Mouse (Mus musculus): ENCODE results near the gene Cym. TPM values are rescaled to one million over a fixed set of nuclear protein-coding genes. Genes with fewer than 3 reads are reported as not detected.
A peak's percentile ranks its signal among the peaks of the same experiment; 100 is the strongest.

The Cym gene
- polyA plus RNA-seq, 1 experiment from 2014 or later = 0.35 TPM

- Histone ChIP-seq H3K9ac (no peak overlapping the region), H3K4me2 (no peak overlapping the region), H3K27me3 (no peaks in the 10 kb centered on the region), H3K36me3 (ENCODE audit: poor library complexity, severe bottlenecking) (no peaks in the 10 kb centered on the region), H3K4me3 (no peak overlapping the region), H3K27ac (no peak overlapping the region), H3K4me1 (peaks cover 5% of the 10 kb centered on the region; the same call in 1 of the 2 replicates), H3K9me3 (replicated peaks) (no peaks in the 10 kb centered on the region)
- 75% methylated on average over 4 of the region's 4 CpGs for WGBS
- no peak for ATAC-seq
Observed at GRCm38 (mm10) chr3:107187022-107187421, 34.5 kb downstream of the Cym start.

DNA sequence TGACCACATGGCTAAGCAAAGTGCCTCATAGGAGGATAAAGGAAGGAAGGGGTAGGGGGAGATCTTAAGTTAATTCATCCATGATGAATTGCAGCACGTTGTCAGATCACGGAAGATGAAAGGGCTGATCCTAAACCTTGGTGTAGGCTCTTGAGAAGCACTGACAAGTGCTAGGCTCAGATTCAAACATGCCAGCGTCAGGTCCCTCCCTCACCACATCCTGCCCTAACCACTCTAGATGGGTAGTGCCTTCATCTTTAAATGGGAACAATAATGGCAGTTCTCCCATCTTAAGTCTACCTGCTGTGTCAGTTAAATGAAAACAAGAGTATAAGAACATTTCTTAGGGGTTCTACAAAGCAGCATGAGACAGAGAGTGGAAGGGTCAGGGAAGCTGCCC is 35.9 kb downstream of the Cym start:
- no peak overlapping the region for H3K4me3 ChIP-seq
- no peaks in the 10 kb centered on the region for H3K9me3 ChIP-seq (replicated peaks)
- no peak overlapping the region for H3K4me2 ChIP-seq
- no peaks in the 10 kb centered on the region for H3K36me3 ChIP-seq (ENCODE audit: poor library complexity, severe bottlenecking)
- H3K9ac ChIP-seq = no peak overlapping the region
- 80% methylated on average over 3 of the region's 3 CpGs for WGBS
- ATAC-seq = no peak
- peaks cover 3% of the 10 kb centered on the region; the same call in 1 of the 2 replicates for H3K4me1 ChIP-seq
- H3K27me3 ChIP-seq = no peaks in the 10 kb centered on the region
- no peak overlapping the region for H3K27ac ChIP-seq

GRCm38 (mm10) chr3:107183178-107183577 is 38.4 kb downstream of the Cym start:
- Histone ChIP-seq H3K36me3 (ENCODE audit: poor library complexity, severe bottlenecking) (no peaks in the 10 kb centered on the region), H3K9ac (no peak overlapping the region), H3K27me3 (no peaks in the 10 kb centered on the region), H3K27ac (no peak overlapping the region), H3K4me2 (no peak overlapping the region), H3K4me1 (no peaks in the 10 kb centered on the region), H3K9me3 (replicated peaks) (no peaks in the 10 kb centered on the region), H3K4me3 (no peak overlapping the region)
- no peak for ATAC-seq
- 85% methylated on average over 3 of the region's 3 CpGs for WGBS

DNA sequence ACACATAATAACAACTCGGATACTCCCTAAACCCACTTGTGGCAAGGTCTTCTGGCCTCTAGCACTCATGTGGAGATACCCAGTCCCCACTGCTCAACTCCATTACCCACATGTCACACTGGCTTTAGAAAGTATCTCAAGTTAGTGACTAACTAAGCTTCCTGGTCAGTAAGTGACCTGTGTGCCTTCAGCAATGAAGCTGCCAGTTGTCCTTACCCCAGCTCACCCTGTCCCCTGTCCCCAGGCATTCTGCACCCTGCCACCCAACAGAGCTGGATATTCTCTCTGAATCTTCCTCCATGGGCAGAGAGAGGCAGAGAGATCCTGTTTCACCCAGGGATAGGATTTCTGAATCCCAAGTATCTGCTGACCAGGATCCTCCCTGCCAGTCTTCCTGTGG is 38.8 kb downstream of the Cym start, which contains the start of gene Kcna10:
Kcna10 (plus strand) TSS at position 301 of the 400 bp plus-strand sequence.
- Histone ChIP-seq H3K36me3 (ENCODE audit: poor library complexity, severe bottlenecking) (no peaks in the 10 kb centered on the region), H3K9ac (no peak within 1 kb of the TSS), H3K27me3 (no peaks in the 10 kb centered on the region), H3K4me2 (no peak within 1 kb of the TSS), H3K4me1 (no peaks in the 10 kb centered on the region), H3K27ac (no peak within 1 kb of the TSS), H3K4me3 (no peak within 1 kb of the TSS), H3K9me3 (replicated peaks) (no peaks in the 10 kb centered on the region)
- no peak for ATAC-seq
- WGBS = 83% methylated on average over 1 of the region's 1 CpGs

DNA sequence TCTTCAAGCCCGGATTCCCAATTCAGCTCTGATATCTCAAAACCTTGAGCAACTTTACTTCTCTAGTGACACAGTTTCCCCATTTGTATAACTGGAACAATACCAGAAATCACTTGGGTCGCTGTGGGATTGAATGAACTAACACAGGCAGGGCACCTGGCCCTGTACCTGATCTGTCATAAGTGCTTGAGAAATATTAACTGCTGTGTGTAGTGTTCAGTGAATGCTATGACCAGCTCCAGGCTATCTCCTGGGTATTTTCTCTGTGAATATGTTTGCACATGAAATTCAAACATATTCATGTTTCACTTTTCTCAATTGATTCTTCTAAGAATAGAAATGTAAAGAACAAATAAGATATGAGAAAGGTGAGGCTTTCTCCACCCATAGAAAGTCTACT is 40.7 kb downstream of the Cym start:
- ATAC-seq = no peak
- no peak overlapping the region for H3K4me2 ChIP-seq

GRCm38 (mm10) chr3:107176501-107176900 is 45.0 kb downstream of the Cym start:
- no peaks in the 10 kb centered on the region for H3K4me1 ChIP-seq
- H3K9ac ChIP-seq = no peak overlapping the region
- no peak overlapping the region for H3K4me2 ChIP-seq
- H3K4me3 ChIP-seq = no peak overlapping the region
- H3K9me3 ChIP-seq (replicated peaks) = no peaks in the 10 kb centered on the region
- 73% methylated on average over 9 of the region's 9 CpGs for WGBS
- H3K36me3 ChIP-seq (ENCODE audit: poor library complexity, severe bottlenecking) = no peaks in the 10 kb centered on the region
- H3K27me3 ChIP-seq = no peaks in the 10 kb centered on the region
- no peak overlapping the region for H3K27ac ChIP-seq
- peak; percentile 90 for ATAC-seq

More for the DNA sequence above, 40.7 kb downstream of the Cym start:
- H3K4me1 ChIP-seq = no peaks in the 10 kb centered on the region
- no peak overlapping the region for H3K9ac ChIP-seq
- WGBS = 82% methylated on average over 2 of the region's 2 CpGs
- no peaks in the 10 kb centered on the region for H3K36me3 ChIP-seq (ENCODE audit: poor library complexity, severe bottlenecking)
- H3K9me3 ChIP-seq (replicated peaks) = no peaks in the 10 kb centered on the region
- no peaks in the 10 kb centered on the region for H3K27me3 ChIP-seq
- no peak overlapping the region for H3K27ac ChIP-seq
- no peak overlapping the region for H3K4me3 ChIP-seq

GRCm38 (mm10) chr3:107175486-107175885 is 46.0 kb downstream of the Cym start:
- WGBS = 76% methylated on average over 4 of the region's 4 CpGs
- no peak for ATAC-seq
- Histone ChIP-seq H3K4me2 (no peak overlapping the region), H3K27me3 (no peaks in the 10 kb centered on the region), H3K4me1 (no peaks in the 10 kb centered on the region), H3K9ac (no peak overlapping the region), H3K9me3 (replicated peaks) (no peaks in the 10 kb centered on the region), H3K4me3 (no peak overlapping the region), H3K36me3 (ENCODE audit: poor library complexity, severe bottlenecking) (no peaks in the 10 kb centered on the region), H3K27ac (no peak overlapping the region)

DNA sequence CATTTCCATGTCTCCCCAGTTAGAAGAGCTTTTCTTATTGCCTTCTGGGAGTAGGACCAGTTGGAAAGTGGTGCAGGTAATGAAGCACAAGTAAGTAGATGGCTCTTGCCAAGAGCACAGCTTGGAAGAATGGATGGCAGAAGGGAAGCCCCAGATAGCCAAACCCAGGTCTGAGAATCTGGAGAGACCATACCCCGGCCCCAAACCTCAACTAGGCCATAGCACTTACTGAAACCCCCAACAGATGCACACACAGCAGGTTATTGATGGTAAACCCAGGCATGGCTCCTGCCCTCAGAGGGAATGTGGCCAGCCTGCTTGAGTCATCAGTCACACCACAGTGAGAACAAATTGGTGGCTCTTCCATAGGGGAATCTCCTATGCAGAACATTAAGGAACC is 49.0 kb downstream of the Cym start:
- no peak overlapping the region for H3K4me3 ChIP-seq
- ATAC-seq = no peak
- no peak overlapping the region for H3K4me2 ChIP-seq
- H3K4me1 ChIP-seq = no peaks in the 10 kb centered on the region
- H3K36me3 ChIP-seq (ENCODE audit: poor library complexity, severe bottlenecking) = no peaks in the 10 kb centered on the region
- whole genome bisulfite sequencing = 95% methylated on average over 1 of the region's 1 CpGs
- H3K9me3 ChIP-seq (replicated peaks) = no peaks in the 10 kb centered on the region
- H3K27ac ChIP-seq = no peak overlapping the region
- H3K9ac ChIP-seq = no peak overlapping the region
- H3K27me3 ChIP-seq = no peaks in the 10 kb centered on the region

- Histone ChIP-seq H3K9me3 (replicated peaks) (no peaks in the 10 kb centered on the region), H3K9ac (no peak overlapping the region), H3K27ac (no peak overlapping the region), H3K4me3 (no peak overlapping the region), H3K36me3 (ENCODE audit: poor library complexity, severe bottlenecking) (no peaks in the 10 kb centered on the region), H3K4me1 (no peaks in the 10 kb centered on the region), H3K27me3 (no peaks in the 10 kb centered on the region), H3K4me2 (no peak overlapping the region)
- 79% methylated on average over 3 of the region's 3 CpGs for WGBS
- ATAC-seq = no peak
Observed at GRCm38 (mm10) chr3:107171964-107172363, 49.6 kb downstream of the Cym start.

GRCm38 (mm10) chr3:107169552-107169951 is 52.0 kb downstream of the Cym start:
- WGBS = 82% methylated on average over 2 of the region's 2 CpGs
- Histone ChIP-seq H3K9me3 (replicated peaks) (no peaks in the 10 kb centered on the region), H3K4me1 (no peaks in the 10 kb centered on the region), H3K36me3 (ENCODE audit: poor library complexity, severe bottlenecking) (no peaks in the 10 kb centered on the region), H3K27ac (no peak overlapping the region), H3K9ac (no peak overlapping the region), H3K4me3 (no peak overlapping the region), H3K27me3 (no peaks in the 10 kb centered on the region), H3K4me2 (no peak overlapping the region)
- ATAC-seq = no peak

DNA sequence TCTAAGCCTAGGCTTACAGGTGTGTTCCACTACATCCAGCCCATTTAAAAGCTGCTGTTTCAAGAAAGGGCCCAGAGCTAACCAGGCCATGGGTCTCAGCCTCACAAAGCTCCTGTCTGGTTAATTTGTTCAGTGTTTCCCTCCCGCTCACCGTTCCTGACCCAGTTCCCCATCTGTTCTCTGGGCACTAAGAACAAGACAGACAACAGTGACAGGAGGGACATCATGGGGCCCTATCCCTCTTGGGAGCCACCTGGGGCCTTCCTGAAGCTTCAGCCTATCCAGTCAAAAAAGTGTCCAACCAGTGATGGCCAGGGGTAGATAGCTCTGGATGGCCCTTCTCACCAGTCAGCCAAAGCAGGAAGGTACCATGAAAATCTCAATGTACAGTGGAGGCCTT is 58.8 kb downstream of the Cym start:
- peaks cover 5% of the 10 kb centered on the region for H3K4me1 ChIP-seq
- no peak overlapping the region for H3K9ac ChIP-seq
- H3K27ac ChIP-seq = no peak overlapping the region
- no peak overlapping the region for H3K4me3 ChIP-seq
- WGBS = 88% methylated on average over 2 of the region's 2 CpGs
- H3K9me3 ChIP-seq (replicated peaks) = no peaks in the 10 kb centered on the region
- no peaks in the 10 kb centered on the region for H3K27me3 ChIP-seq
- ATAC-seq = no peak
- no peak overlapping the region for H3K4me2 ChIP-seq
- no peaks in the 10 kb centered on the region for H3K36me3 ChIP-seq (ENCODE audit: poor library complexity, severe bottlenecking)
